Mouse (Mus musculus) G1E (cell line): ENCODE measurements around the gene Sod2. TPM values are rescaled to one million over a fixed set of nuclear protein-coding genes. Genes with fewer than 3 reads are reported as not detected.
"Not testable (repeated sequence)": the region's sequence is repeated elsewhere in the genome, so short reads cannot be mapped to it uniquely, and the experiment has no call there.

Source experiments
- ATAC-seq: 2 replicates; pipeline ENCODE4 v1.8.0; 2016; ENCODE audit warnings: mild to moderate bottlenecking; ENCODE audit not compliant: insufficient number of reproducible peaks, poor library complexity, low FRiP score, severe bottlenecking; ENCODE audit errors: extremely low read depth
- DNase-seq: peaks from one replicate; pipeline ENCODE4 v3.0.0; 2012; ENCODE audit warnings: low spot score
- H3K27me3 ChIP-seq: 2 replicates; pipeline ENCODE4 v1.6.1; 2012; ENCODE audit warnings: mild to moderate bottlenecking, low read length, inconsistent platforms; ENCODE audit not compliant: insufficient read depth
- H3K36me3 ChIP-seq: replicated peaks from 2 replicates; pipeline ENCODE3; 2012; ENCODE audit warnings: mild to moderate bottlenecking, inconsistent platforms
- H3K4me1 ChIP-seq: 2 replicates; pipeline ENCODE4 v1.6.1; 2012; ENCODE audit warnings: low read depth, low read length, inconsistent platforms, mixed read lengths; ENCODE audit not compliant: insufficient read depth
- H3K4me3 ChIP-seq: 2 replicates; pipeline ENCODE4 v1.5.1; 2012; ENCODE audit warnings: low read depth, mild to moderate bottlenecking, inconsistent platforms, low read length, moderate library complexity, mixed read lengths
- H3K9me3 ChIP-seq: replicated peaks from 2 replicates; pipeline ENCODE4 v1.6.1; 2012; ENCODE audit warnings: inconsistent platforms
- CTCF ChIP-seq: IDR thresholded peaks from 2 replicates; pipeline ENCODE4 v1.5.1; 2012; ENCODE audit warnings: low read depth, low read length, inconsistent platforms, mixed read lengths
- GATA1 ChIP-seq: IDR thresholded peaks from 2 replicates; pipeline ENCODE4 v1.6.1; 2012; ENCODE audit warnings: borderline replicate concordance, low read length, inconsistent platforms, mixed read lengths
- GATA2 ChIP-seq: IDR thresholded peaks from 2 replicates; pipeline ENCODE4 v1.6.1; 2012; ENCODE audit warnings: low read depth, low read length, inconsistent platforms, borderline replicate concordance
- POLR2AphosphoS5 ChIP-seq: IDR thresholded peaks from 2 replicates; pipeline ENCODE4 v1.6.1; 2012; ENCODE audit warnings: low read depth, low read length, inconsistent platforms; ENCODE audit not compliant: insufficient replicate concordance
- TAL1 ChIP-seq: conservative IDR thresholded peaks from 2 replicates; pipeline ENCODE4 v1.6.1; 2012; ENCODE audit warnings: low read depth, low read length, inconsistent platforms, mixed read lengths
- polyA plus RNA-seq: library from polyadenylated mRNA; stranded (reverse); fragments of >175 nt; gene quantifications from 2 replicates; pipeline ENCODE4 v1.2.3, GENCODE M21; 2012
- total RNA-seq, 2 experiments: library from RNA; stranded (forward) in 1 of 2; stranded (reverse) in 1 of 2; fragments of 200-1000 nt in 1 of 2; fragments of >200 nt in 1 of 2; fragmentation: Nextera tagmentation in 1 of 2; gene quantifications; 2 replicates each; pipeline ENCODE4 v1.2.3; 2014 to 2017

Sod2 gene
- total and polyA plus RNA-seq, 3 experiments: 102 to 407 (median 144) TPM

GRCm38 (mm10) chr17:12994069-12994468 is 12.6 kb upstream of the Sod2 start, which contains the start of gene Wtap:
Gene Wtap, minus strand, starts transcription at chr17:12994169.
- Histone ChIP-seq H3K4me1 (peaks cover 14% of the 10 kb centered on the region), H3K36me3 (peaks cover 6% of the 10 kb centered on the region), H3K27me3 (no peaks in the 10 kb centered on the region), H3K9me3 (no peaks in the 10 kb centered on the region), H3K4me3 (peak within 1 kb of the TSS; percentile 91)
- no peak for ATAC-seq
- DNase-seq: no peak
- TF ChIP-seq GATA1: no peak
- no peak for TF ChIP-seq GATA2
- no peak for TF ChIP-seq TAL1
- TF ChIP-seq POLR2AphosphoS5: no peak
- TF ChIP-seq CTCF: no peak

- Histone ChIP-seq H3K4me1 (peaks cover 9% of the 10 kb centered on the region), H3K27me3 (no peaks in the 10 kb centered on the region), H3K4me3 (no peak overlapping the region), H3K9me3 (no peaks in the 10 kb centered on the region), H3K36me3 (peaks cover 6% of the 10 kb centered on the region)
- DNase-seq (no peak), ATAC-seq (no peak)
- TF ChIP-seq CTCF (0 out of 2 replicates have a peak, but pooled peaks have one; percentile 7), GATA1 (no peak)
These were observed 10.3 kb upstream of the Sod2 start for GRCm38 (mm10) chr17:12996345-12996744.

GRCm38 (mm10) chr17:12997890-12998289 is 8.8 kb upstream of the Sod2 start:
- no peaks in the 10 kb centered on the region for H3K9me3 ChIP-seq
- H3K4me3 ChIP-seq: no peak overlapping the region
- DNase-seq (no peak), ATAC-seq (no peak)
- TF ChIP-seq POLR2AphosphoS5 (no peak), TAL1 (no peak), CTCF (no peak), GATA2 (no peak), GATA1 (no peak)
- no peaks in the 10 kb centered on the region for H3K27me3 ChIP-seq
- H3K4me1 ChIP-seq: peaks cover 9% of the 10 kb centered on the region
- H3K36me3 ChIP-seq: peaks cover 6% of the 10 kb centered on the region

- Histone ChIP-seq H3K9me3 (no peaks in the 10 kb centered on the region), H3K36me3 (peaks cover 6% of the 10 kb centered on the region), H3K4me3 (no peak overlapping the region), H3K4me1 (peaks cover 7% of the 10 kb centered on the region), H3K27me3 (no peaks in the 10 kb centered on the region)
- ATAC-seq (no peak), DNase-seq (no peak)
- TF ChIP-seq GATA2 (no peak), POLR2AphosphoS5 (no peak), TAL1 (no peak), GATA1 (no peak), CTCF (no peak)
These were observed 7.6 kb upstream of the Sod2 start for GRCm38 (mm10) chr17:12999069-12999468.

GRCm38 (mm10) chr17:13002243-13002642 is 4.4 kb upstream of the Sod2 start:
- not testable (repeated sequence) for ATAC-seq

GRCm38 (mm10) chr17:13004436-13004835 is 2.2 kb upstream of the Sod2 start:
- not testable (repeated sequence) for ATAC-seq, H3K27me3 ChIP-seq, H3K9me3 ChIP-seq, DNase-seq, H3K4me3 ChIP-seq, H3K36me3 ChIP-seq
- peaks cover 18% of the 10 kb centered on the region for H3K4me1 ChIP-seq

More at GRCm38 (mm10) chr17:13002243-13002642, 4.4 kb upstream of the Sod2 start:
- not testable (repeated sequence) for H3K4me1 ChIP-seq, H3K4me3 ChIP-seq, H3K36me3 ChIP-seq, H3K27me3 ChIP-seq, H3K9me3 ChIP-seq, DNase-seq

GRCm38 (mm10) chr17:13006984-13007383 is 338 bp downstream of the Sod2 start:
- no peaks in the 10 kb centered on the region for H3K27me3 ChIP-seq
- TF ChIP-seq CTCF: no peak
- TF ChIP-seq GATA1: no peak
- no peak for TF ChIP-seq POLR2AphosphoS5
- TF ChIP-seq TAL1: no peak
- TF ChIP-seq GATA2: no peak
- H3K4me3 ChIP-seq: peak overlapping the region; percentile 89; the same call in 1 of the 2 replicates
- 0 out of 2 replicates have a peak, but pooled peaks cover 2% of the 10 kb centered on the region for H3K9me3 ChIP-seq
- peaks cover 18% of the 10 kb centered on the region for H3K4me1 ChIP-seq
- H3K36me3 ChIP-seq: peaks cover 15% of the 10 kb centered on the region
- no peak for ATAC-seq
- DNase-seq: no peak
